8 mouse cellular contexts compared by ENCODE assay signal in genomic region chr14:53665681-53666080, GRCm38 (mm10).
A peak's percentile ranks its signal among the peaks of the same experiment; 100 is the strongest.
DNase-seq lines count a peak whose midpoint lies in the region; ATAC-seq and TF ChIP-seq lines count a peak whose summit lies in the region.
"Not testable (repeated sequence)": the region's sequence is repeated elsewhere in the genome, so short reads cannot be mapped to it uniquely, and the experiment has no call there.

No protein-coding gene starts in this region.

- not testable (repeated sequence) for H3K36me3 ChIP-seq in midbrain, embryonic 12.5 days

- DNase-seq in T-cell, adult 2 months (ENCODE audit: low spot score), result peak; percentile 11
- DNase-seq in gastrocnemius, adult 2 months, result not testable (repeated sequence)
- peak; percentile 7 for DNase-seq in kidney, adult 18-20 months
- DNase-seq in left cerebral cortex, postnatal 4 days, result peak; percentile 14
- peak; percentile 40 for DNase-seq in right cerebral cortex, postnatal 14 days
- DNase-seq in urinary bladder, postnatal 14 days (ENCODE audit: low spot score), result peak; percentile 3

- H3K9ac ChIP-seq in midbrain, embryonic 12.5 days (replicated peaks), result not testable (repeated sequence)

- intact Hi-C loops in gastrocnemius, adult 2 months (cut with DNase I); left cerebral cortex, postnatal 4 days (cut with DNase I): not testable (repeated sequence)

- ATAC-seq in common myeloid progenitor, adult 5-6 weeks (replicated peaks; ENCODE audit: low read depth, poor library complexity, severe bottlenecking), result peak; percentile 83
- 0 out of 2 replicates have a peak, but pooled peaks have one; percentile 27 for ATAC-seq in midbrain, embryonic 12.5 days (ENCODE audit: low FRiP score, low read depth)

- H3K4me1 ChIP-seq in midbrain, embryonic 12.5 days, result not testable (repeated sequence)

- H3K4me2 ChIP-seq in midbrain, embryonic 12.5 days (replicated peaks), result not testable (repeated sequence)

- TF ChIP-seq CTCF in gastrocnemius, adult 2 months (IDR thresholded peaks at IDR 0.05), result peak; percentile 54

- not testable (repeated sequence) for H3K27ac ChIP-seq in gastrocnemius, adult 2 months; midbrain, embryonic 12.5 days (replicated peaks)

- WGBS in midbrain, embryonic 12.5 days, result 29% methylated on average over 2 of the region's 2 CpGs

- not testable (repeated sequence) for H3K27me3 ChIP-seq in midbrain, embryonic 12.5 days

- not testable (repeated sequence) for H3K9me3 ChIP-seq in midbrain, embryonic 12.5 days

- H3K4me3 ChIP-seq in gastrocnemius, adult 2 months; midbrain, embryonic 12.5 days: not testable (repeated sequence)
